Mouse (Mus musculus) lung, embryonic 16.5 days (tissue): ENCODE measurements around the gene Ltbr. TPM values are rescaled to one million over a fixed set of nuclear protein-coding genes. Genes with fewer than 3 reads are reported as not detected.
A peak's percentile ranks its signal among the peaks of the same experiment; 100 is the strongest.

Experiments used
- ATAC-seq: fragments of 200-750 bp; cut with Nextera tagmentation; 2 replicates; pipeline ENCODE4 v1.8.0; 2017; ENCODE audit warnings: low read depth, mild to moderate bottlenecking, moderate library complexity
- H3K27ac ChIP-seq: fragments of 300-500 bp; sonication (generic); 2 replicates; pipeline ENCODE4 v1.5.1; 2014; ENCODE audit warnings: mild to moderate bottlenecking, control low read depth, low read length
- H3K27me3 ChIP-seq: fragments of 300-500 bp; sonication (generic); 2 replicates; pipeline ENCODE4 v1.6.1; 2014; ENCODE audit warnings: low read depth, low read length, mixed read lengths; ENCODE audit not compliant: control insufficient read depth, insufficient read depth
- H3K36me3 ChIP-seq: fragments of 300-500 bp; sonication (generic); 2 replicates; pipeline ENCODE4 v1.6.1; 2014; ENCODE audit warnings: low read length; ENCODE audit not compliant: control insufficient read depth, insufficient read depth
- H3K4me1 ChIP-seq: fragments of 300-500 bp; sonication (generic); replicated peaks from 2 replicates; pipeline ENCODE4 v1.6.1; 2014; ENCODE audit warnings: low read length, mixed read lengths; ENCODE audit not compliant: control insufficient read depth, insufficient read depth
- H3K4me2 ChIP-seq: fragments of 300-500 bp; sonication (generic); 2 replicates; pipeline ENCODE4 v1.6.1; 2014; ENCODE audit warnings: low read depth, low read length, control low read depth
- H3K4me3 ChIP-seq: fragments of 300-500 bp; sonication (generic); 2 replicates; pipeline ENCODE4 v1.5.1; 2014; ENCODE audit warnings: mild to moderate bottlenecking, low read length, control low read depth
- H3K9ac ChIP-seq: fragments of 300-500 bp; sonication (generic); 2 replicates; pipeline ENCODE4 v1.6.1; 2014; ENCODE audit warnings: low read length, control low read depth
- H3K9me3 ChIP-seq: fragments of 300-500 bp; sonication (generic); 2 replicates; pipeline ENCODE4 v1.6.1; 2016; ENCODE audit warnings: low read length; ENCODE audit not compliant: control insufficient read depth
- WGBS: fragments of 180-500 bp; shearing (Covaris S2); extraction: QIAGEN DNeasy Blood & Tissue Kit; methylation state at CpG from one replicate; pipeline ENCODE4 v1.1.7; 2014; 5-methylcytosine and 5-hydroxymethylcytosine counted together
- polyA plus RNA-seq: library from polyadenylated mRNA; unstranded; fragments of >200 nt; fragmentation: Nextera tagmentation; extraction: Ambion mirVana; gene quantifications from 2 replicates; pipeline ENCODE4 v1.2.1, GENCODE M21; 2015

Gene Ltbr
- polyA plus RNA-seq, 1 experiment from 2014 or later = 91.1 TPM

- Histone ChIP-seq H3K27ac (peak overlapping the region; percentile 51), H3K4me3 (peak overlapping the region; percentile 26), H3K4me1 (peaks cover 26% of the 10 kb centered on the region), H3K9me3 (no peaks in the 10 kb centered on the region), H3K36me3 (no peaks in the 10 kb centered on the region), H3K27me3 (peaks cover 14% of the 10 kb centered on the region), H3K9ac (peak overlapping the region; percentile 43), H3K4me2 (peak overlapping the region; percentile 32)
- 12% methylated on average over 26 of the region's 26 CpGs for WGBS
- ATAC-seq = peak; percentile 13; the same call in 1 of the 2 replicates
Observed at GRCm38 (mm10) chr6:125321114-125321855, 7.6 kb upstream of the Ltbr start.

DNA sequence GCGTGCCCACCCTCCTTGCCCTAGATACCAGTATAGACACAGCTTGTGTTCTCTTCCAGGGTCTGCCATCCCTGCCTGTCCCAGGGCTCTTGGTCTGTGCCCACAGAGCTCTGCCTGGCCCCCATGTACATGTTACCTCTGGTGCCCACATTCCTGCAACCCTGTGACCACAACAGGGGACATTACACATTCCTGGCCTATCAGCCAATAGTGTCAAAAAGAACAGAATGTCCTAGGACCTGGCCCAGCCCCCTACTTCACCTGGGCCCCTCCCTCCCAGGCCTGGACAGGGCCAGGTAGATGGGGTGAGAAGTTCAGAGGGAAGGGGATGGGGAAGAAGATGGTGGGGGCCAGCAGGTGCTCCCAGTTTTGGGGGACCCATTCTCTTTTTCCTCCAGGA is 6.6 kb upstream of the Ltbr start, which contains the start of gene Scnn1a:
TSS of gene Scnn1a (plus strand) at position 337 of the 400 bp plus-strand sequence.
- Histone ChIP-seq H3K27ac (peak within 1 kb of the TSS; percentile 51), H3K9ac (peak within 1 kb of the TSS; percentile 43), H3K36me3 (no peaks in the 10 kb centered on the region), H3K4me1 (peaks cover 26% of the 10 kb centered on the region), H3K27me3 (peaks cover 14% of the 10 kb centered on the region), H3K4me3 (peak within 1 kb of the TSS; percentile 26), H3K9me3 (no peaks in the 10 kb centered on the region), H3K4me2 (peak within 1 kb of the TSS; percentile 32)
- WGBS = 56% methylated on average over 1 of the region's 1 CpGs
- ATAC-seq = peak; percentile 60

DNA sequence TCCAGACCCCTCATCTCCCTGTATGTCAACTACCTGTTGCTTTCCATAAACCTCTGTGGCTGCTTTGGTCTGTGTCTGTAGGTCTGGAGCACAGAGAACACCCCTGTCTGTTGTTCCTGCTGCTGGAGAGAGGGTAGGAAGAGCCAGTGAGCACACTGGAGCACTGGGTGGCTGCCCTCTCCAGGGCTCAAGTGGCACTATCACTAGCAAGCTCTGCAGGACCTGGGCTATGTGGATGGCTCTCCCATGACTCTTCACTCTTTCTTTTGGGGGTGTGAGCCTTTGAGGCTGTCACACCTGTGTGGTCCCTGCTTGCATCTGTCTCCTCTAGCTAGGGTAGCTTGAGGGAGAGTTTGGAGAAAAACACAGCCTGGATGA is 6.2 kb upstream of the Ltbr start:
- peaks cover 14% of the 10 kb centered on the region for H3K27me3 ChIP-seq
- H3K36me3 ChIP-seq = no peaks in the 10 kb centered on the region
- no peaks in the 10 kb centered on the region for H3K9me3 ChIP-seq
- no peak overlapping the region; the same call in none of the 2 replicates for H3K9ac ChIP-seq
- H3K27ac ChIP-seq = peak overlapping the region; percentile 18
- no peak overlapping the region for H3K4me2 ChIP-seq
- no peak for ATAC-seq
- H3K4me3 ChIP-seq = no peak overlapping the region
- peaks cover 26% of the 10 kb centered on the region for H3K4me1 ChIP-seq

- ATAC-seq = peak; percentile 25
- Histone ChIP-seq H3K27me3 (peaks cover 14% of the 10 kb centered on the region), H3K27ac (peak overlapping the region; percentile 39), H3K4me3 (no peak overlapping the region), H3K9me3 (no peaks in the 10 kb centered on the region), H3K9ac (peak overlapping the region; percentile 40), H3K36me3 (no peaks in the 10 kb centered on the region), H3K4me1 (peaks cover 30% of the 10 kb centered on the region), H3K4me2 (0 out of 2 replicates have a peak overlapping the region, but pooled peaks have one; percentile 20)
- WGBS = 34% methylated on average over 15 of the region's 15 CpGs
Observed at GRCm38 (mm10) chr6:125318981-125319918, 5.6 kb upstream of the Ltbr start.

DNA sequence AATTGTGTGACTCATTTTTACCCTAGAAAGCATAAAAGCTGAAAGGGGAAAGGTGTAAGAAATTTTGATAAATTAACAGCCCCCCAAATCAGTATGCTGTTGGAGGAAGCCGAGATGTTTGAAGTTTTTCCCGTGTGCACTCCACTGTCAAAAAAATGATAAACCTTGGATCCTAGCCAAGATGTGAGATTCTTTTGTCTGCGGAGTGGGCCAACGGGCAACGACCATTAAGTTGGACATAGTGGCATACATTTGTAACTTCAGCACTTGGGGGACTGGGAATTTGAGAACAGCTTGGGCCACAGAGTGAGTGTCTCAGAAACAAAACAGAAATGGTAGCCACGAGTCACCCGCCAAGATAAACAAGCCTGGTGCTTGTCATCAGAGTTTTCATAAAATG is 3.4 kb upstream of the Ltbr start:
- H3K4me2 ChIP-seq = no peak overlapping the region
- H3K9me3 ChIP-seq = no peaks in the 10 kb centered on the region
- no peak overlapping the region for H3K9ac ChIP-seq
- H3K36me3 ChIP-seq = no peaks in the 10 kb centered on the region
- no peak for ATAC-seq
- H3K4me1 ChIP-seq = peaks cover 41% of the 10 kb centered on the region
- no peak overlapping the region for H3K27ac ChIP-seq
- 17% methylated on average over 7 of the region's 7 CpGs for WGBS
- no peak overlapping the region for H3K4me3 ChIP-seq
- peaks cover 10% of the 10 kb centered on the region for H3K27me3 ChIP-seq

GRCm38 (mm10) chr6:125314746-125315145 is 1.1 kb upstream of the Ltbr start:
- Histone ChIP-seq H3K27me3 (no peaks in the 10 kb centered on the region), H3K4me2 (no peak overlapping the region), H3K36me3 (peaks cover 5% of the 10 kb centered on the region), H3K4me3 (no peak overlapping the region), H3K9ac (no peak overlapping the region; the same call in 1 of the 2 replicates), H3K9me3 (no peaks in the 10 kb centered on the region), H3K27ac (no peak overlapping the region), H3K4me1 (peaks cover 38% of the 10 kb centered on the region)
- ATAC-seq = no peak
- 78% methylated on average over 6 of the region's 6 CpGs for WGBS

DNA sequence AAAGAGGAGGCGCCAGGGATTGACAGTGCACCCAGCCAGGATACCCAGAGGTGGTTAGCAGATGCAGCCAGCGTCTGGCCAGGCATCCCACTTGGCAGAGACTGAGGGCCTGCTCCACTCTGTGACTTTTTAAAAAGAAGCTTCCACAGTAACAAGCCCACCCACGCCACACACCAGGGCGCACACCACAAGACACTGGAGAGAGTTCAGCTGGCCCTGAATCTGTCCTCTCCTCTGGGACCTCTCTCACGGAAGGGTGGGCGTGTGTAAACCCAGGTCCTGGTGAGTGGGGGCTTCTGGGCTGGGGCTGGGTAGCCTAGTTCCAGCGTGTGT is 512 bp upstream of the Ltbr start:
- H3K36me3 ChIP-seq = peaks cover 5% of the 10 kb centered on the region
- H3K4me2 ChIP-seq = peak overlapping the region; percentile 58
- peak overlapping the region; percentile 84 for H3K9ac ChIP-seq
- WGBS = 49% methylated on average over 7 of the region's 7 CpGs
- no peaks in the 10 kb centered on the region for H3K9me3 ChIP-seq
- no peak for ATAC-seq
- H3K4me1 ChIP-seq = peaks cover 32% of the 10 kb centered on the region
- H3K27ac ChIP-seq = peak overlapping the region; percentile 36
- no peaks in the 10 kb centered on the region for H3K27me3 ChIP-seq
- peak overlapping the region; percentile 66 for H3K4me3 ChIP-seq

GRCm38 (mm10) chr6:125312581-125313355 is 917 bp downstream of the Ltbr start:
- no peak for ATAC-seq
- H3K36me3 ChIP-seq = peaks cover 15% of the 10 kb centered on the region
- H3K9ac ChIP-seq = peak overlapping the region; percentile 84
- H3K4me2 ChIP-seq = peak overlapping the region; percentile 58
- peak overlapping the region; percentile 76 for H3K27ac ChIP-seq
- H3K4me1 ChIP-seq = peaks cover 28% of the 10 kb centered on the region
- WGBS = 39% methylated on average over 22 of the region's 22 CpGs
- H3K27me3 ChIP-seq = no peaks in the 10 kb centered on the region
- no peaks in the 10 kb centered on the region for H3K9me3 ChIP-seq
- H3K4me3 ChIP-seq = peak overlapping the region; percentile 66
